Mouse (Mus musculus) CD4-positive helper T cell, adult 2 months (primary cell): Measurements from ENCODE around the gene Tbxas1.

ENCODE experiments used
- DNase-seq: peaks from one replicate; pipeline ENCODE4 v3.0.0-alpha.2; 2012; ENCODE audit warnings: low read depth, missing footprints, low spot score

Tbxas1 gene

GRCm38 (mm10) chr6:38997838-38998237 lies 122.6 kb downstream of the Tbxas1 start:
- no peak for DNase-seq

GRCm38 (mm10) chr6:39003126-39003525 lies 127.9 kb downstream of the Tbxas1 start:
- no peak for DNase-seq

GRCm38 (mm10) chr6:39004003-39004473 lies 128.8 kb downstream of the Tbxas1 start:
- no peak for DNase-seq

- no peak for DNase-seq
These were observed 130.2 kb downstream of the Tbxas1 start for GRCm38 (mm10) chr6:39005267-39005944.

GRCm38 (mm10) chr6:39005945-39006572 lies 130.9 kb downstream of the Tbxas1 start:
- no peak for DNase-seq

- no peak for DNase-seq
These were observed 132.0 kb downstream of the Tbxas1 start for GRCm38 (mm10) chr6:39007223-39007622.

GRCm38 (mm10) chr6:39008116-39008515 lies 132.9 kb downstream of the Tbxas1 start:
- DNase-seq: no peak

GRCm38 (mm10) chr6:39013034-39013832 lies 138.0 kb downstream of the Tbxas1 start:
- DNase-seq: no peak

GRCm38 (mm10) chr6:39017942-39018341 lies 142.7 kb downstream of the Tbxas1 start:
- no peak for DNase-seq

- DNase-seq: no peak
These were observed 143.6 kb downstream of the Tbxas1 start for GRCm38 (mm10) chr6:39018805-39019204.

GRCm38 (mm10) chr6:39019219-39019618 lies 144.0 kb downstream of the Tbxas1 start:
- no peak for DNase-seq

GRCm38 (mm10) chr6:39021909-39022308 lies 146.7 kb downstream of the Tbxas1 start:
- DNase-seq: no peak

GRCm38 (mm10) chr6:39022461-39023181 lies 147.4 kb downstream of the Tbxas1 start:
- no peak for DNase-seq

GRCm38 (mm10) chr6:39024631-39025030 lies 149.4 kb downstream of the Tbxas1 start:
- no peak for DNase-seq

- no peak for DNase-seq
These were observed 149.8 kb downstream of the Tbxas1 start for GRCm38 (mm10) chr6:39025038-39025437.

GRCm38 (mm10) chr6:39030714-39031113 lies 155.5 kb downstream of the Tbxas1 start:
- no peak for DNase-seq

GRCm38 (mm10) chr6:39033676-39034075 lies 158.5 kb downstream of the Tbxas1 start:
- DNase-seq: no peak

GRCm38 (mm10) chr6:39035039-39035438 lies 159.8 kb downstream of the Tbxas1 start:
- no peak for DNase-seq

GRCm38 (mm10) chr6:39036204-39036603 lies 161.0 kb downstream of the Tbxas1 start:
- no peak for DNase-seq

GRCm38 (mm10) chr6:39040451-39040850 lies 165.2 kb downstream of the Tbxas1 start:
- DNase-seq: no peak

- no peak for DNase-seq
These were observed 173.9 kb downstream of the Tbxas1 start for GRCm38 (mm10) chr6:39049141-39049540.

GRCm38 (mm10) chr6:39050836-39051235 lies 175.6 kb downstream of the Tbxas1 start:
- DNase-seq: no peak
